Mouse (Mus musculus) embryonic facial prominence, embryonic 15.5 days (tissue): ENCODE data around the gene Clps. TPM values are rescaled to one million over a fixed set of nuclear protein-coding genes. Genes with fewer than 3 reads are reported as not detected.

Experiments
- ATAC-seq: fragments of 200-750 bp; cut with Nextera tagmentation; 2 replicates; pipeline ENCODE4 v1.8.0; 2017; ENCODE audit warnings: low read depth, moderate TSS enrichment; ENCODE audit not compliant: insufficient number of reproducible peaks, low FRiP score, low TSS enrichment
- H3K27ac ChIP-seq: fragments of 300-500 bp; sonication (generic); replicated peaks from 2 replicates; pipeline ENCODE4 v1.5.1; 2015; ENCODE audit warnings: mild to moderate bottlenecking, inconsistent platforms
- H3K27me3 ChIP-seq: fragments of 300-500 bp; sonication (generic); 2 replicates; pipeline ENCODE4 v1.6.1; 2015; ENCODE audit warnings: inconsistent platforms
- H3K36me3 ChIP-seq: fragments of 300-500 bp; sonication (generic); 2 replicates; pipeline ENCODE4 v1.6.1; 2015; ENCODE audit warnings: mild to moderate bottlenecking, inconsistent platforms
- H3K4me1 ChIP-seq: fragments of 300-500 bp; sonication (generic); 2 replicates; pipeline ENCODE4 v1.6.1; 2015; ENCODE audit warnings: inconsistent platforms
- H3K4me2 ChIP-seq: fragments of 300-500 bp; sonication (generic); replicated peaks from 2 replicates; pipeline ENCODE4 v1.6.1; 2015; ENCODE audit warnings: mild to moderate bottlenecking, inconsistent platforms
- H3K4me3 ChIP-seq: fragments of 300-500 bp; sonication (generic); replicated peaks from 2 replicates; pipeline ENCODE4 v1.5.1; 2015; ENCODE audit warnings: mild to moderate bottlenecking, inconsistent platforms
- H3K9ac ChIP-seq: fragments of 300-500 bp; sonication (generic); 2 replicates; pipeline ENCODE4 v1.6.1; 2015; ENCODE audit warnings: inconsistent platforms
- H3K9me3 ChIP-seq: fragments of 300-500 bp; sonication (generic); replicated peaks from 2 replicates; pipeline ENCODE4 v1.6.1; 2016; ENCODE audit warnings: inconsistent platforms
- WGBS: fragments of 180-500 bp; shearing (Covaris S2); methylation state at CpG from one replicate; pipeline ENCODE4 v1.1.7; 2015; 5-methylcytosine and 5-hydroxymethylcytosine counted together
- polyA plus RNA-seq: library from polyadenylated mRNA; unstranded; fragments of >200 nt; fragmentation: Nextera tagmentation; extraction: Ambion mirVana; gene quantifications from 2 replicates; pipeline ENCODE4 v1.2.1, GENCODE M21; 2015

Clps gene
- polyA plus RNA-seq, 1 experiment from 2014 or later = not detected

- no peaks in the 10 kb centered on the region for H3K27me3 ChIP-seq
- H3K9me3 ChIP-seq = no peaks in the 10 kb centered on the region
- no peaks in the 10 kb centered on the region for H3K36me3 ChIP-seq
- no peak overlapping the region for H3K4me2 ChIP-seq
- H3K4me1 ChIP-seq = peaks cover 22% of the 10 kb centered on the region
- H3K4me3 ChIP-seq = no peak overlapping the region
- no peak overlapping the region for H3K27ac ChIP-seq
- 2% methylated on average over 14 of the region's 14 CpGs for WGBS
- no peak for ATAC-seq
- no peak overlapping the region for H3K9ac ChIP-seq
Measured at GRCm38 (mm10) chr17:28553040-28553793, 7.3 kb downstream of the Clps start.

- Histone ChIP-seq H3K9ac (no peak within 1 kb of the TSS), H3K4me2 (no peak within 1 kb of the TSS), H3K4me3 (no peak within 1 kb of the TSS), H3K9me3 (no peaks in the 10 kb centered on the region), H3K27ac (no peak within 1 kb of the TSS), H3K36me3 (no peaks in the 10 kb centered on the region), H3K4me1 (peaks cover 5% of the 10 kb centered on the region; the same call in 1 of the 2 replicates), H3K27me3 (no peaks in the 10 kb centered on the region)
- ATAC-seq = no peak
- 69% methylated on average over 14 of the region's 14 CpGs for WGBS
Measured at GRCm38 (mm10) chr17:28549111-28549510, 11.5 kb downstream of the Clps start, which contains the start of gene Clpsl2. Gene Clpsl2, plus strand, starts transcription at chr17:28549411.

- H3K27ac ChIP-seq = no peak overlapping the region
- no peak for ATAC-seq
- H3K4me1 ChIP-seq = peaks cover 5% of the 10 kb centered on the region; the same call in 1 of the 2 replicates
- no peaks in the 10 kb centered on the region for H3K9me3 ChIP-seq
- H3K4me2 ChIP-seq = no peak overlapping the region
- no peak overlapping the region for H3K4me3 ChIP-seq
- H3K36me3 ChIP-seq = no peaks in the 10 kb centered on the region
- no peaks in the 10 kb centered on the region for H3K27me3 ChIP-seq
- H3K9ac ChIP-seq = no peak overlapping the region
- 53% methylated on average over 11 of the region's 11 CpGs for WGBS
Measured at GRCm38 (mm10) chr17:28548550-28548949, 12.0 kb downstream of the Clps start.

GRCm38 (mm10) chr17:28546925-28547324 is 13.6 kb downstream of the Clps start:
- 89% methylated on average over 1 of the region's 1 CpGs for WGBS
- Histone ChIP-seq H3K4me1 (no peaks in the 10 kb centered on the region), H3K27ac (no peak overlapping the region), H3K4me3 (no peak overlapping the region), H3K36me3 (no peaks in the 10 kb centered on the region), H3K4me2 (no peak overlapping the region), H3K9ac (no peak overlapping the region), H3K9me3 (no peaks in the 10 kb centered on the region), H3K27me3 (no peaks in the 10 kb centered on the region)
- ATAC-seq = no peak

- no peak overlapping the region for H3K9ac ChIP-seq
- no peaks in the 10 kb centered on the region for H3K4me1 ChIP-seq
- no peak for ATAC-seq
- no peak overlapping the region for H3K4me2 ChIP-seq
- H3K4me3 ChIP-seq = no peak overlapping the region
- H3K36me3 ChIP-seq = no peaks in the 10 kb centered on the region
- 58% methylated on average over 12 of the region's 12 CpGs for WGBS
- no peaks in the 10 kb centered on the region for H3K27me3 ChIP-seq
- H3K9me3 ChIP-seq = peaks cover 6% of the 10 kb centered on the region; the same call in 1 of the 2 replicates
- no peak overlapping the region for H3K27ac ChIP-seq
Measured at GRCm38 (mm10) chr17:28537881-28538280, 22.7 kb downstream of the Clps start.

- no peaks in the 10 kb centered on the region for H3K27me3 ChIP-seq
- no peak overlapping the region for H3K4me2 ChIP-seq
- H3K4me3 ChIP-seq = no peak overlapping the region
- H3K9ac ChIP-seq = no peak overlapping the region
- H3K9me3 ChIP-seq = no peaks in the 10 kb centered on the region
- H3K27ac ChIP-seq = no peak overlapping the region
- no peak for ATAC-seq
- 0 out of 2 replicates have a peak, but pooled peaks cover 5% of the 10 kb centered on the region for H3K4me1 ChIP-seq
- 87% methylated on average over 13 of the region's 13 CpGs for WGBS
- no peaks in the 10 kb centered on the region for H3K36me3 ChIP-seq
Measured at GRCm38 (mm10) chr17:28533327-28533726, 27.2 kb downstream of the Clps start.

- Histone ChIP-seq H3K4me3 (no peak overlapping the region), H3K36me3 (no peaks in the 10 kb centered on the region), H3K4me1 (peaks cover 8% of the 10 kb centered on the region), H3K9me3 (no peaks in the 10 kb centered on the region), H3K9ac (no peak overlapping the region), H3K27ac (no peak overlapping the region), H3K27me3 (no peaks in the 10 kb centered on the region), H3K4me2 (no peak overlapping the region)
- 73% methylated on average over 7 of the region's 7 CpGs for WGBS
- ATAC-seq = no peak
Measured at GRCm38 (mm10) chr17:28532557-28532956, 28.0 kb downstream of the Clps start.

GRCm38 (mm10) chr17:28531946-28532345 is 28.6 kb downstream of the Clps start:
- no peak overlapping the region for H3K9ac ChIP-seq
- no peak for ATAC-seq
- H3K27ac ChIP-seq = no peak overlapping the region
- H3K9me3 ChIP-seq = no peaks in the 10 kb centered on the region
- H3K27me3 ChIP-seq = no peaks in the 10 kb centered on the region
- peaks cover 13% of the 10 kb centered on the region for H3K4me1 ChIP-seq
- 15% methylated on average over 18 of the region's 18 CpGs for WGBS
- no peaks in the 10 kb centered on the region for H3K36me3 ChIP-seq
- H3K4me3 ChIP-seq = no peak overlapping the region
- H3K4me2 ChIP-seq = 0 out of 2 replicates have a peak overlapping the region, but pooled peaks have one; percentile 24

- H3K4me1 ChIP-seq = peaks cover 13% of the 10 kb centered on the region
- H3K9ac ChIP-seq = no peak within 1 kb of the TSS
- no peaks in the 10 kb centered on the region for H3K27me3 ChIP-seq
- no peaks in the 10 kb centered on the region for H3K9me3 ChIP-seq
- H3K27ac ChIP-seq = no peak within 1 kb of the TSS
- H3K4me3 ChIP-seq = no peak within 1 kb of the TSS
- no peak within 1 kb of the TSS for H3K4me2 ChIP-seq
- WGBS = 86% methylated on average over 6 of the region's 6 CpGs
- H3K36me3 ChIP-seq = no peaks in the 10 kb centered on the region
- no peak for ATAC-seq
Measured at GRCm38 (mm10) chr17:28530506-28530905, 30.1 kb downstream of the Clps start, which contains the start of gene Armc12. Gene Armc12, plus strand, starts transcription at chr17:28530806.

GRCm38 (mm10) chr17:28529116-28529515 is 31.4 kb downstream of the Clps start:
- H3K9ac ChIP-seq = no peak overlapping the region
- ATAC-seq = no peak
- no peaks in the 10 kb centered on the region for H3K27me3 ChIP-seq
- H3K4me2 ChIP-seq = no peak overlapping the region
- H3K9me3 ChIP-seq = no peaks in the 10 kb centered on the region
- no peaks in the 10 kb centered on the region for H3K36me3 ChIP-seq
- H3K4me1 ChIP-seq = peaks cover 20% of the 10 kb centered on the region
- H3K4me3 ChIP-seq = no peak overlapping the region
- H3K27ac ChIP-seq = no peak overlapping the region
- whole genome bisulfite sequencing = 65% methylated on average over 4 of the region's 4 CpGs

- Histone ChIP-seq H3K4me3 (peak overlapping the region; percentile 13; the same call in 1 of the 2 replicates), H3K36me3 (no peaks in the 10 kb centered on the region), H3K9ac (0 out of 2 replicates have a peak overlapping the region, but pooled peaks have one; percentile 12), H3K4me1 (peaks cover 29% of the 10 kb centered on the region), H3K4me2 (peak overlapping the region; percentile 42), H3K27me3 (no peaks in the 10 kb centered on the region), H3K9me3 (no peaks in the 10 kb centered on the region), H3K27ac (0 out of 2 replicates have a peak overlapping the region, but pooled peaks have one; percentile 31)
- peak; percentile 31; the same call in 1 of the 2 replicates for ATAC-seq
- WGBS = 5% methylated on average over 6 of the region's 6 CpGs
Measured at GRCm38 (mm10) chr17:28528043-28528351, 32.6 kb downstream of the Clps start.
